Mouse (Mus musculus) CD8-positive naive resting alpha-beta T cell, adult 2 months (primary cell): ENCODE data around the gene Grap2.

Source experiments
- DNase-seq, 2 experiments: peaks; one replicate each; pipeline ENCODE4 v3.0.0; 2022; ENCODE audit warnings: low read depth in 2 of 2, low spot score in 2 of 2

Gene Grap2

GRCm38 (mm10) chr15:80572291-80572690, at the start of gene Grap2:
Gene Grap2 (plus strand): TSS chr15:80572594.
- peak; percentile 91 to 92 for DNase-seq

- DNase-seq: no peak
Measured at GRCm38 (mm10) chr15:80529955-80530869, 42.2 kb upstream of the Grap2 start.

GRCm38 (mm10) chr15:80531026-80531425, 41.4 kb upstream of the Grap2 start:
- DNase-seq: no peak

GRCm38 (mm10) chr15:80532281-80533072, 39.9 kb upstream of the Grap2 start:
- no peak for DNase-seq

- DNase-seq: no peak
Measured at GRCm38 (mm10) chr15:80533274-80533673, 39.1 kb upstream of the Grap2 start.

GRCm38 (mm10) chr15:80536051-80536450, 36.3 kb upstream of the Grap2 start:
- DNase-seq: no peak

- DNase-seq: peak in 1 of 2 experiments; percentile 42
Measured at GRCm38 (mm10) chr15:80538075-80538474, 34.3 kb upstream of the Grap2 start.

GRCm38 (mm10) chr15:80538671-80539340, 33.6 kb upstream of the Grap2 start:
- DNase-seq: peak; percentile 61 to 72

GRCm38 (mm10) chr15:80544115-80544514, 28.3 kb upstream of the Grap2 start:
- peak; percentile 37 to 52 for DNase-seq

GRCm38 (mm10) chr15:80545430-80545829, 27.0 kb upstream of the Grap2 start:
- no peak for DNase-seq

GRCm38 (mm10) chr15:80554860-80555822, 17.3 kb upstream of the Grap2 start:
- DNase-seq: peak; percentile 47 to 52

GRCm38 (mm10) chr15:80556021-80556420, 16.4 kb upstream of the Grap2 start:
- no peak for DNase-seq

- DNase-seq: no peak
Measured at GRCm38 (mm10) chr15:80557745-80558144, 14.6 kb upstream of the Grap2 start.

GRCm38 (mm10) chr15:80559534-80559933, 12.9 kb upstream of the Grap2 start:
- DNase-seq: peak; percentile 57 to 64

GRCm38 (mm10) chr15:80559978-80560377, 12.4 kb upstream of the Grap2 start:
- no peak for DNase-seq

GRCm38 (mm10) chr15:80560646-80561580, 11.5 kb upstream of the Grap2 start:
- DNase-seq: no peak

- peak; percentile 34 to 61 for DNase-seq
Measured at GRCm38 (mm10) chr15:80562446-80562845, 9.9 kb upstream of the Grap2 start.

GRCm38 (mm10) chr15:80563634-80564208, 8.7 kb upstream of the Grap2 start:
- no peak for DNase-seq
